Mouse (Mus musculus): ENCODE results near the gene Ints11. TPM values are rescaled to one million over a fixed set of nuclear protein-coding genes. Genes with fewer than 3 reads are reported as not detected.
A peak's percentile ranks its signal among the peaks of the same experiment; 100 is the strongest.

The Ints11 gene
- total RNA-seq, 2 experiments from 2014 or later, result 26.4 to 29.7 TPM

- peak in 1 of 2 experiments; percentile 46 for DNase-seq (ENCODE audit: low spot score in 2 of 2)
Observed at GRCm38 (mm10) chr4:155847591-155848352, 21.6 kb upstream of the Ints11 start.

- DNase-seq (ENCODE audit: low spot score in 2 of 2), result no peak
Observed at GRCm38 (mm10) chr4:155848434-155849095, 20.8 kb upstream of the Ints11 start.

- no peak for DNase-seq (ENCODE audit: low spot score in 2 of 2)
Observed at GRCm38 (mm10) chr4:155849391-155849790, 20.0 kb upstream of the Ints11 start.

GRCm38 (mm10) chr4:155849792-155850451, 19.4 kb upstream of the Ints11 start:
- no peak for DNase-seq (ENCODE audit: low spot score in 2 of 2)

- DNase-seq (ENCODE audit: low spot score in 2 of 2), result no peak
Observed at GRCm38 (mm10) chr4:155851368-155851767, 18.0 kb upstream of the Ints11 start.

- no peak for DNase-seq (ENCODE audit: low spot score in 2 of 2)
Observed at GRCm38 (mm10) chr4:155851951-155852411, 17.4 kb upstream of the Ints11 start.

- DNase-seq (ENCODE audit: low spot score in 2 of 2), result no peak
Observed at GRCm38 (mm10) chr4:155853421-155853820, 15.9 kb upstream of the Ints11 start.

GRCm38 (mm10) chr4:155854991-155855390, 14.4 kb upstream of the Ints11 start:
- DNase-seq (ENCODE audit: low spot score in 2 of 2), result no peak

- DNase-seq (ENCODE audit: low spot score in 2 of 2), result no peak
Observed at GRCm38 (mm10) chr4:155856071-155856470, 13.3 kb upstream of the Ints11 start.

- no peak for DNase-seq (ENCODE audit: low spot score in 2 of 2)
Observed at GRCm38 (mm10) chr4:155856881-155857280, 12.5 kb upstream of the Ints11 start.

- peak in 1 of 2 experiments; percentile 36 for DNase-seq (ENCODE audit: low spot score in 2 of 2)
Observed at GRCm38 (mm10) chr4:155859318-155859717, 10.0 kb upstream of the Ints11 start.

GRCm38 (mm10) chr4:155861787-155862186, 7.6 kb upstream of the Ints11 start:
- no peak for DNase-seq (ENCODE audit: low spot score in 2 of 2)

- no peak for DNase-seq (ENCODE audit: low spot score in 2 of 2)
Observed at GRCm38 (mm10) chr4:155863001-155863400, 6.3 kb upstream of the Ints11 start, which contains the start of gene Tas1r3. Tas1r3 (minus strand) TSS chr4:155863362.

- DNase-seq (ENCODE audit: low spot score in 2 of 2), result peak in 1 of 2 experiments; percentile 27
Observed at GRCm38 (mm10) chr4:155868614-155869298, 590 bp upstream of the Ints11 start.

- DNase-seq (ENCODE audit: low spot score in 2 of 2), result peak in 1 of 2 experiments; percentile 17
Observed at GRCm38 (mm10) chr4:155871404-155871803, 2.1 kb downstream of the Ints11 start.

- no peak for DNase-seq (ENCODE audit: low spot score in 2 of 2)
Observed at GRCm38 (mm10) chr4:155883587-155883986, 14.2 kb downstream of the Ints11 start.

GRCm38 (mm10) chr4:155886330-155886729, 17.0 kb downstream of the Ints11 start:
- no peak for DNase-seq (ENCODE audit: low spot score in 2 of 2)

GRCm38 (mm10) chr4:155887674-155888073, 18.3 kb downstream of the Ints11 start:
- no peak for DNase-seq (ENCODE audit: low spot score in 2 of 2)

GRCm38 (mm10) chr4:155888181-155888580, 18.8 kb downstream of the Ints11 start:
- peak in 1 of 2 experiments; percentile 16 for DNase-seq (ENCODE audit: low spot score in 2 of 2)

GRCm38 (mm10) chr4:155889316-155889715, 20.0 kb downstream of the Ints11 start:
- DNase-seq (ENCODE audit: low spot score in 2 of 2), result peak in 1 of 2 experiments; percentile 11

GRCm38 (mm10) chr4:155891011-155891471, 21.7 kb downstream of the Ints11 start:
- DNase-seq (ENCODE audit: low spot score in 2 of 2), result no peak

Measured in adrenal gland, adult 18-20 months (tissue).